Mouse (Mus musculus) embryonic fibroblast, embryonic 13.5 days (primary cell): ENCODE measurements around the gene Wdr18. TPM values are rescaled to one million over a fixed set of nuclear protein-coding genes. Genes with fewer than 3 reads are reported as not detected.

ENCODE experiments used
- H3K27ac ChIP-seq: 2 replicates; pipeline ENCODE4 v1.5.1; 2012; ENCODE audit warnings: low read length, control low read depth, inconsistent platforms; ENCODE audit not compliant: insufficient read depth
- H3K4me1 ChIP-seq: 2 replicates; pipeline ENCODE4 v1.6.1; 2011; ENCODE audit warnings: low read length; ENCODE audit not compliant: control insufficient read depth, insufficient read depth
- H3K4me3 ChIP-seq: 2 replicates; pipeline ENCODE4 v1.5.1; 2011; ENCODE audit warnings: mild to moderate bottlenecking, control low read depth, low read length; ENCODE audit not compliant: insufficient read depth
- CTCF ChIP-seq: IDR thresholded peaks from 2 replicates; pipeline ENCODE4 v1.5.1; 2011; ENCODE audit warnings: mild to moderate bottlenecking, control low read depth, low read length, moderate library complexity, borderline replicate concordance; ENCODE audit not compliant: insufficient read depth
- POLR2A ChIP-seq: IDR thresholded peaks from 2 replicates; pipeline ENCODE4 v1.6.1; 2011; ENCODE audit warnings: low read depth, mild to moderate bottlenecking, control low read depth, low read length, moderate library complexity
- polyA plus RNA-seq: library from polyadenylated mRNA; stranded (reverse); fragments of >200 nt; gene quantifications from 2 replicates; pipeline ENCODE4 v1.2.4, GENCODE M21; 2011; ENCODE audit warnings: low read depth; ENCODE audit not compliant: missing spikeins, insufficient read length

Wdr18 gene
- polyA plus RNA-seq, 1 experiment = 29.3 TPM

GRCm38 (mm10) chr10:80011740-80012139, 51.8 kb downstream of the Wdr18 start:
- H3K4me3 ChIP-seq = no peak overlapping the region
- no peak for TF ChIP-seq CTCF
- TF ChIP-seq POLR2A = no peak
- no peak overlapping the region for H3K27ac ChIP-seq
- no peaks in the 10 kb centered on the region for H3K4me1 ChIP-seq

- TF ChIP-seq CTCF = no peak
- no peak for TF ChIP-seq POLR2A
- Histone ChIP-seq H3K27ac (no peak overlapping the region), H3K4me1 (no peaks in the 10 kb centered on the region), H3K4me3 (no peak overlapping the region)
Measured at GRCm38 (mm10) chr10:80013609-80014008, 53.7 kb downstream of the Wdr18 start.

- TF ChIP-seq POLR2A (no peak), CTCF (peak; percentile 36; the same call in 1 of the 2 replicates)
- Histone ChIP-seq H3K4me1 (no peaks in the 10 kb centered on the region), H3K27ac (no peak overlapping the region), H3K4me3 (no peak overlapping the region)
Measured at GRCm38 (mm10) chr10:80014484-80015290, 54.7 kb downstream of the Wdr18 start.

GRCm38 (mm10) chr10:80015583-80015982, 55.6 kb downstream of the Wdr18 start:
- Histone ChIP-seq H3K27ac (no peak overlapping the region), H3K4me1 (no peaks in the 10 kb centered on the region), H3K4me3 (no peak overlapping the region)
- no peak for TF ChIP-seq POLR2A
- TF ChIP-seq CTCF = no peak

- Histone ChIP-seq H3K4me1 (no peaks in the 10 kb centered on the region), H3K27ac (no peak within 1 kb of the TSS), H3K4me3 (no peak within 1 kb of the TSS)
- TF ChIP-seq POLR2A (no peak), CTCF (no peak)
Measured at GRCm38 (mm10) chr10:80016511-80016910, 56.6 kb downstream of the Wdr18 start, which contains the start of gene Arhgap45. Arhgap45 (plus strand) TSS chr10:80016653.

GRCm38 (mm10) chr10:80016931-80017330, 57.0 kb downstream of the Wdr18 start:
- H3K27ac ChIP-seq = no peak overlapping the region
- TF ChIP-seq POLR2A = no peak
- TF ChIP-seq CTCF = no peak
- H3K4me3 ChIP-seq = no peak overlapping the region
- no peaks in the 10 kb centered on the region for H3K4me1 ChIP-seq

- TF ChIP-seq CTCF (no peak), POLR2A (no peak)
- Histone ChIP-seq H3K27ac (no peak overlapping the region), H3K4me1 (no peaks in the 10 kb centered on the region), H3K4me3 (no peak overlapping the region)
Measured at GRCm38 (mm10) chr10:80017361-80017760, 57.4 kb downstream of the Wdr18 start.

- no peak overlapping the region for H3K4me3 ChIP-seq
- no peak overlapping the region for H3K27ac ChIP-seq
- H3K4me1 ChIP-seq = no peaks in the 10 kb centered on the region
- no peak for TF ChIP-seq POLR2A
- no peak for TF ChIP-seq CTCF
Measured at GRCm38 (mm10) chr10:80017771-80018170, 57.8 kb downstream of the Wdr18 start.

GRCm38 (mm10) chr10:80018739-80019297, 58.9 kb downstream of the Wdr18 start:
- Histone ChIP-seq H3K4me1 (no peaks in the 10 kb centered on the region), H3K4me3 (no peak overlapping the region), H3K27ac (peak overlapping the region; percentile 43; the same call in 1 of the 2 replicates)
- TF ChIP-seq POLR2A = 0 out of 2 replicates have a peak, but pooled peaks have one; percentile 27
- no peak for TF ChIP-seq CTCF
